Mouse (Mus musculus): ENCODE results near the gene Pms2. TPM values are rescaled to one million over a fixed set of nuclear protein-coding genes. Genes with fewer than 3 reads are reported as not detected.

Gene Pms2
- 6.5 and 7.1 TPM in 2 replicates for polyA plus RNA-seq (2012; rRNA removed)

DNA sequence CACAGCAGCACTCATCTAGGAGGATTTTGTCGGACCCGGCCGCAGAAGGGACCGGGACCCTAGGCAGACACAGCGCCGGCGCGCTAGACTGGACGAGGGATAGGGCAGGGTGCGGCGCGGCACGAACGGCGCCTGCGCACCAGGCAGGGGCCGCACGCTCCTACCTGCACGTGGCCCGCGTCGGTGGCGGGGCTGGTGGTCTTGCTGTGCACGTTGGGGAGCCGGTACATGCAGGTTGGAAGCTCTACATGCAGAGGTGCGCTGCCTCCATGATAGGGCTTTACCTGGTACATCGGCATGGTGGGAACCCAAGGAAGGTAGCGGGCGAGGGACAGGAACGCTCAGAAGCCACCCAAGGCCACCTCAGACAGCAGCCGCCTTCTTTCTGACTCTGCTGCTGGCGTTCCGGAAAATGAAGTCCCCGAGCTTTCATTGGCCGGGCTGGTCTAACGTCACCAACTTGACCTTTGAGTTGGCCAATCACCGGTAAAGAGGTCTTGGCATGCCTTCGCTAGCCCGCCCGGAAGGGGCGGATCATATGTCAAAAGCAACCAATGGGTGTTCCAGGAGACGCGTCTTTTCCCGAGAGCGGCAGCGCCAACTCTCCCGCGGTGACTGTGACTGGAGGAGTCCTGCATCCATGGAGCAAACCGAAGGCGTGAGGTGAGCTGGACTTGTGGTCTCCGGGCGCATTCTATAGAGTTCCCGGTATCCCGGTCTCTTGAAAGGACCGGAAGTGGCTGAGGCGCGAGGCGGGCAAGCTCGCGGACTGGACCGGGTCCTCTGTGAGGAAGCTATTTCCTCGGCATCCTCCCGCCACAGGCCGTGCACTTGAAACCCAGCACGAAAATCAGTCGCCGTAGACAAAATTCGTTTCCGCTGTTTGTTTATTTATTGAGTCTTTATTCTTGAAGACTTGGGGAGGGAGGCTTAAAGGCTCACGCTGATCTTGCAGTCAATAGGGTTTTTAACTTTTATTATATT, at the start of gene Pms2, which contains the start of gene Aimp2:
Gene Pms2, plus strand, starts transcription at position 548 of the 984 bp plus-strand sequence.
Gene Aimp2, minus strand, starts transcription at position 431 of the 984 bp plus-strand sequence.

DNA sequence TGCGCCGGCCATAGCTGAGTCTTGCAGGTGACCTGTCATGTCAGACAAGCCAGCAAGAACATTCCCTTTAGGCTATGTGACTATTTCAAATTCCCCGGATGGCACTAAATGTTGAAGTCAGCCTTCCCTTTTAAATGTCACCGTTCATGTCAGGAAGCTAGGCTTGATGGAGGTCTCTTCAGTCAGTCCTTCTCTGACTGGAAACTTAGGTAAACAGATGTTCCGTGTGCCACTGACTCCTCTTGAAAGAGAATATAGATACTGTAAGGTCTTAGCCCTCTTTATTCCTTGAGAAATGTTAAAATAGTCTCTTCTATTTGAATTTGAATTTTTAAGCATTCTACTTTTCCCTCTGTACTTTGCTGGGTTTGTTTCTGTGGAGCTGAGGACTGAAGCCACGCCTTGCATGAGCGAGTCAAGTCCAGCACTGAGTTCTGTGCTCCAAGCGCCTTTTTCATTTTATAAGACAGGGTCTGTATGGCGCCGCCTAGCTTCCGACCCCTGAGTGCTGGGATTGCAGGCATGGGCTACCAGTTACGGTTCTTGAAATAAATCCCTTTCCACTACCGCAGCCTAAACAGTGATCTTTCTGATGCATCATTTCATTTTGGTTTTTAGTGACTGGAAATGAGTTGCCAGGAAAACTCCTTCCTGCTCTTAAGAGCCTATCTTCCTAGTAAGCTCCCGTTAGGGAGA, 12.0 kb upstream of the Pms2 start, which contains the start of gene Ankrd61:
Gene Ankrd61, minus strand, starts transcription at position 51 of the 696 bp plus-strand sequence.

DNA sequence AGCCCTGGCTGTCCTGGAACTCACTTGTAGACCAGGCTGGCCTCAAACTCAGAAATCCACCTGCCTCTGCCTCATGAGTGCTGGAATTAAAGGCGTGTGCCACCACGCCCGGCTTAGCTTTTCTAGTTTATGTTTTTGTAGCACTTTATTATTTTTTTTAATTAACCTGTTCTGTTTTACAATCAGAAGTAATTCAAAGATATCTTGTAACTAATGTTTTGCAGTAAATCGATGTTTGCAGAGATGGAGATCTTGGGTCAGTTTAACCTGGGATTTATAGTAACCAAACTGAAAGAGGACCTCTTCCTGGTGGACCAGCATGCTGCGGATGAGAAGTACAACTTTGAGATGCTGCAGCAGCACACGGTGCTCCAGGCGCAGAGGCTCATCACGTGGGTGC, 18.1 kb downstream of the Pms2 start, which contains the start of gene Gm42421:
Gene Gm42421, plus strand, starts transcription at position 301 of the 400 bp plus-strand sequence.

DNA sequence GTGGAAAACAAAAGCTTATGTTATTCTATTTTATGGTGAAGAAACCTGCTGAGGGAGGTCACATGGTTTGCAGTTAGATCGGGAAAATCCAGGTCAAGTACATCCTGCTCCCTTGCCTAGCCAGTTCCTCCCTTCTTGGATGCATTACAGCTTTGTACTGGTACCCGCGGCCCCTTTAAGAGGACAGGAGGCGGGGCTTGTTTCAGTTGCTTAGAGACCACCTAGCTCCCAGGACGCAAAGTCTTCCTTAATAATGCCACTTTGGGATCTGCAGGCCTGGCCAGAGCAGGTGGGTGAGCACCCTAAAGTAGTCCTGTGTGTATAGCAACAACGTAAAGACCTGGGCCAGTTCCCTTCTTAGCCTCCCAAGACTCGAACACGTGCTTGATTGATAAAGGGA, 23.1 kb downstream of the Pms2 start, which contains the start of gene Rsph10b:
Gene Rsph10b, plus strand, starts transcription at position 205 of the 400 bp plus-strand sequence.

Other genes starting within 250 kb of the Pms2 start
- 1.5 and 1.8 TPM in 2 replicates for gene Usp42, start 177.7 kb upstream of the Pms2 start, polyA plus RNA-seq (2012; rRNA removed)
- gene Eif2ak1, start 92.2 kb upstream of the Pms2 start, polyA plus RNA-seq (2012; rRNA removed), result 39.6 and 48.1 TPM in 2 replicates
- 0.03 and 0.07 TPM in 2 replicates for gene Ankrd61, start 12.3 kb upstream of the Pms2 start, polyA plus RNA-seq (2012; rRNA removed)
- 37.5 and 45.2 TPM in 2 replicates for gene Aimp2, start 117 bp upstream of the Pms2 start, polyA plus RNA-seq (2012; rRNA removed)
- gene Gm42421, start 18.2 kb downstream of the Pms2 start, polyA plus RNA-seq (2012; rRNA removed), result 0.45 and 0.48 TPM in 2 replicates
- 0.28 and 0.41 TPM in 2 replicates for gene Rsph10b, start 23.1 kb downstream of the Pms2 start, polyA plus RNA-seq (2012; rRNA removed)
- gene Ccz1, start 104.9 kb downstream of the Pms2 start, polyA plus RNA-seq (2012; rRNA removed), result 23.3 and 24.5 TPM in 2 replicates
- not detected in 2 replicates for gene Ocm, start 116.7 kb downstream of the Pms2 start, polyA plus RNA-seq (2012; rRNA removed)
- gene Lmtk2, start 190.5 kb downstream of the Pms2 start, polyA plus RNA-seq (2012; rRNA removed), result 2.3 and 3.3 TPM in 2 replicates

Data from liver, embryonic 14 days (tissue).